Mouse (Mus musculus) neural tube, embryonic 15.5 days (tissue): ENCODE data around the gene Vegfa. TPM values are rescaled to one million over a fixed set of nuclear protein-coding genes. Genes with fewer than 3 reads are reported as not detected.

Experiments used
- polyA plus RNA-seq: library from polyadenylated mRNA; unstranded; fragments of >200 nt; fragmentation: Nextera tagmentation; extraction: Ambion mirVana; gene quantifications from 2 replicates; pipeline ENCODE4 v1.2.1, GENCODE M21; 2015

Gene Vegfa
- polyA plus RNA-seq, 1 experiment from 2014 or later: 4.8 TPM

Other genes starting within 250 kb of the Vegfa start
- 150 and 154 TPM in 2 replicates for gene Mrps18a, start 78.6 kb upstream of the Vegfa start, polyA plus RNA-seq
- gene Rsph9, start 111.8 kb upstream of the Vegfa start, polyA plus RNA-seq: 37.9 and 39.3 TPM in 2 replicates
- 21.7 and 24.6 TPM in 2 replicates for gene Mad2l1bp, start 121.2 kb upstream of the Vegfa start, polyA plus RNA-seq
- gene Gtpbp2, start 128.7 kb upstream of the Vegfa start, polyA plus RNA-seq: 41.3 and 43.5 TPM in 2 replicates
- 7.9 and 8.8 TPM in 2 replicates for gene Polh, start 170.3 kb upstream of the Vegfa start, polyA plus RNA-seq
- 29.9 and 31.0 TPM in 2 replicates for gene Xpo5, start 170.4 kb upstream of the Vegfa start, polyA plus RNA-seq
- gene Polr1c, start 215.7 kb upstream of the Vegfa start, polyA plus RNA-seq: 73.7 and 76.4 TPM in 2 replicates
- gene Yipf3, start 215.7 kb upstream of the Vegfa start, polyA plus RNA-seq: 87.8 and 97.8 TPM in 2 replicates
- gene Lrrc73, start 221.2 kb upstream of the Vegfa start, polyA plus RNA-seq: 13.1 and 15.0 TPM in 2 replicates